Mouse (Mus musculus): ENCODE results near the gene Clp1. TPM values are rescaled to one million over a fixed set of nuclear protein-coding genes. Genes with fewer than 3 reads are reported as not detected.

Gene Clp1
- polyA plus RNA-seq, 1 experiment from 2014 or later, result 39.9 TPM

DNA sequence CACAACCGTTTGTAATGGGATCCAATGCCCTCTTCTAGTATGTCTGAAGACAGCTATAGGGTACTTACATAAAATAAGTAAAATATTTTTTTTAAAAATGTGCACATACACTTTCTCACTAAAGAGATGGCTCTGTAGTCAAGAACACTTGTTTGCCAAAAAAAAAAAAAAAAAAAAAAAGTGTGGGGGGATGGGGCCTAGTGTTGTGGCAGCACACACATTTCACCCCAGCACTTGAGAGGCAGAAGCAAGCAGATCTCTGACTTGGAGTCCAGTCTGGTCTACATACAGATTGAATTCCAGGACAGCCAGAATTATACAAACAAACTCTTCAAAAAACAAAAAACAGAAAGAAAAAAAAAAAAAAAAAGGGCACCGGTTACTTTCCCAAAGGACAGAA, 6.4 kb downstream of the Clp1 start:
- no peak for ATAC-seq (ENCODE audit: low FRiP score)
- H3K9me3 ChIP-seq, result no peaks in the 10 kb centered on the region
- no peak overlapping the region for H3K4me2 ChIP-seq
- H3K27me3 ChIP-seq, result no peaks in the 10 kb centered on the region
- H3K9ac ChIP-seq, result no peak overlapping the region
- peaks cover 10% of the 10 kb centered on the region for H3K4me1 ChIP-seq
- H3K36me3 ChIP-seq (replicated peaks), result peaks cover 32% of the 10 kb centered on the region
- no peak overlapping the region for H3K27ac ChIP-seq
- no peak overlapping the region for H3K4me3 ChIP-seq (replicated peaks)
- 93% methylated on average over 2 of the region's 2 CpGs for WGBS

DNA sequence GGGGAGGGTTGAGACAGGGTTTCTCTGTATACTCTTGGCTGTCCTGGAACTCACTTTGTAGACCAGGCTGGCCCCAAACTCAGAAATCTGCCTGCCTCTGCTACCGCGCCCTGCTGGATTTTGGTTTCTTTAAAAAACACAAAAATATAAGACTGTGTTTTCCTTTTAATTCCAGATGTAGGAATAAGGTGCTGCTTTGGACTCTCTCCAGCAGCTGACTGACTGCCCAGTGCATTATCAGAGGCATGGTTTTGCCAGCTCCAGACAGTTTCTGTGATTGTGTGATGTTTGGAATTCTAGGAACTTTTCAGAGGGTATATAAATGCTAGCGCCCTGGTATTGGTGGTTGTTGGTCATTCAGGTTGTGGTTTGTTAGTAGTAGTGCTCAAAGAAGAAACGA, 9.8 kb downstream of the Clp1 start:
- no peak overlapping the region for H3K27ac ChIP-seq
- H3K4me1 ChIP-seq, result peaks cover 20% of the 10 kb centered on the region
- H3K27me3 ChIP-seq, result no peaks in the 10 kb centered on the region
- WGBS, result 94% methylated on average over 4 of the region's 4 CpGs
- H3K9ac ChIP-seq, result no peak overlapping the region
- H3K36me3 ChIP-seq (replicated peaks), result peaks cover 9% of the 10 kb centered on the region; the same call in 1 of the 2 replicates
- H3K4me2 ChIP-seq, result no peak overlapping the region
- no peak for ATAC-seq (ENCODE audit: low FRiP score)
- H3K4me3 ChIP-seq (replicated peaks), result no peak overlapping the region
- no peaks in the 10 kb centered on the region for H3K9me3 ChIP-seq

DNA sequence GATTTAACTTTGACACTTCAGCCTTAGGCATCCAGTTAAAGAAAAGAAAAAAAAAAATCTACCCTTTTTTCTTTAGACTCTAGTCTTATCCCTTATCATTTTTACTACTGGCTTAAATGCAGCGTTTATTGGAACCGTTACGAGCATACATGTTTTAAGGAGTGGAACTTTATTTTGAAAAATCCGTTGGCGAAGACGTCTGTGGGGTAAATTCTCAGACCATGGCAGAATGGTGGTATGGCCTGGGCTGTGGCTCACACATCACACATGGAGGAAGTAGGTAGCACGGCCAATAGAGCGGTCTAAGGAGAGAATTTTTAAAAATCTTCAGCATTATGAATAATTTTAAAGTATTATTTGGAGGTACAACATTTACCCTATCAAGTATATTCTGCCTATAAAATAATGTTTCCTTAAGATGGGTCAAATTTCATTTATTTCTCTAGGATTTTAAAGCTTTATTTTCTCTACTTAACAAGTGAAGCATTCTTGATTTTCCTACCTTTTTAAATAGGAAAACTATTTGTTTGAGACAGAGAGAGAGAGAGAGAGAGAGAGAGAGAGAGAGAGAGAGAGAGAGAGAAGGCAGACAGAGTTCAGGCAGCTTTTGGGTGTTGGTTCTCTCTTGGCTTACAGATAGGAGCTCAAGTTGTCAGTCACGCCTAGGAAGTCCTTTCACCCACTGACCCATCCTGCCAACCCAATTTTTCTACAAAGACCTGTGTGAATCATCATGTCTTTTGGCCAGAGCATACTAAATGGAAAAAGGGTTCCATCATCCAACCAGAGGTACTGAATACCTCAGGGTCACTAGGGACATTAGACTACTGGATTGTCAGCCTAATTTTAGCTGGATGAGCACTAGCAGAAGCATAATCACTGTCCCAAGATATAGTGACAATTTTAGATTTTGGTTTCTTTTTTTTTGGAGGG, 10.5 kb downstream of the Clp1 start:
- no peak for ATAC-seq (ENCODE audit: low FRiP score)
- WGBS, result 34% methylated on average over 9 of the region's 9 CpGs

DNA sequence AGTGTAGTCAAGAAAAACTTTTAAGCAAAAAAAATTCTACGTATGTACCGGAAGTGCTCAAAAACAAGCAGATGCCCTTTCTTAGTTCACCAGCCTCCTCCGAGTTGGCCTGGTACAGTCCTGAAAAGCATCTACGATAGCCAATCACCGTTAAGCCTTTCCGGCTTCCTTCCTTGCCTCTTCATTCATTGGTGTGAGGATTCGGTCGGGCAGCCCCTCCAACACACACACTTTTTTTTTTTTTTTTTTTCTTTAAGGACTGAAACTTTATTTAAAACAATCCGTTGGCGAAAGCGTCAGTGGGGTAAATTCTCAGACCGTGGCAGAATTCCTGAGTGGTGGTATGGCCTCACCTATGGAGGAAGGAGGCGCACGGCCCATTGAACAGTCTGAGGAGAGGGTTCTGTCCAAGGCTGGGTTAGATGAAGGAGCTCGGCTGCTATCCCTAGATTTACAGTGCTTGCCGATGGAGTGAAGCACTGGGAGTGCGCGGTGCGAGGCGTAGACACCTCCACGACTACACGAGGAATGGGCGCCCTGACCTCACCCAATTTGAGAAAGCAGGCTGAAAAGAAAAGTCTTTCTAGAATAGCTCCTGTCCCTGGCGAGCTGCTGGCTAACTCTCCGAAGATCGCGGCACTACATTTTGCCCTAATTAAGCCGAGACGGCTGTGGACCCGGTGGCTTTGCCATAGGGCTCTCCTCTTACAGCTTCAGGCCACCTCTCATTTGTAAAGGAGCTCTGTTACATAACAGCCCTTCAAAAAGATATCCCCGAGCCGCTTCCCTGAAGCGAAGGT, 11.4 kb downstream of the Clp1 start:
- Histone ChIP-seq H3K9me3 (no peaks in the 10 kb centered on the region), H3K36me3 (replicated peaks) (peaks cover 3% of the 10 kb centered on the region; the same call in 1 of the 2 replicates), H3K27me3 (no peaks in the 10 kb centered on the region), H3K9ac (peak overlapping the region; percentile 96), H3K4me3 (replicated peaks) (peak overlapping the region; percentile 93), H3K27ac (peak overlapping the region; percentile 98), H3K4me1 (peaks cover 22% of the 10 kb centered on the region), H3K4me2 (peak overlapping the region; percentile 79)
- peak; percentile 94 for ATAC-seq (ENCODE audit: low FRiP score)
- under 1% methylated on average over 33 of the region's 33 CpGs for WGBS

More for the DNA sequence above, 10.5 kb downstream of the Clp1 start:
- peak overlapping the region; percentile 93 for H3K4me3 ChIP-seq (replicated peaks)
- H3K27me3 ChIP-seq, result no peaks in the 10 kb centered on the region
- peaks cover 7% of the 10 kb centered on the region; the same call in 1 of the 2 replicates for H3K36me3 ChIP-seq (replicated peaks)
- peak overlapping the region; percentile 98; the same call in 1 of the 2 replicates for H3K27ac ChIP-seq
- H3K9me3 ChIP-seq, result no peaks in the 10 kb centered on the region
- peak overlapping the region; percentile 79 for H3K4me2 ChIP-seq
- peak overlapping the region; percentile 65 for H3K9ac ChIP-seq
- H3K4me1 ChIP-seq, result peaks cover 22% of the 10 kb centered on the region

DNA sequence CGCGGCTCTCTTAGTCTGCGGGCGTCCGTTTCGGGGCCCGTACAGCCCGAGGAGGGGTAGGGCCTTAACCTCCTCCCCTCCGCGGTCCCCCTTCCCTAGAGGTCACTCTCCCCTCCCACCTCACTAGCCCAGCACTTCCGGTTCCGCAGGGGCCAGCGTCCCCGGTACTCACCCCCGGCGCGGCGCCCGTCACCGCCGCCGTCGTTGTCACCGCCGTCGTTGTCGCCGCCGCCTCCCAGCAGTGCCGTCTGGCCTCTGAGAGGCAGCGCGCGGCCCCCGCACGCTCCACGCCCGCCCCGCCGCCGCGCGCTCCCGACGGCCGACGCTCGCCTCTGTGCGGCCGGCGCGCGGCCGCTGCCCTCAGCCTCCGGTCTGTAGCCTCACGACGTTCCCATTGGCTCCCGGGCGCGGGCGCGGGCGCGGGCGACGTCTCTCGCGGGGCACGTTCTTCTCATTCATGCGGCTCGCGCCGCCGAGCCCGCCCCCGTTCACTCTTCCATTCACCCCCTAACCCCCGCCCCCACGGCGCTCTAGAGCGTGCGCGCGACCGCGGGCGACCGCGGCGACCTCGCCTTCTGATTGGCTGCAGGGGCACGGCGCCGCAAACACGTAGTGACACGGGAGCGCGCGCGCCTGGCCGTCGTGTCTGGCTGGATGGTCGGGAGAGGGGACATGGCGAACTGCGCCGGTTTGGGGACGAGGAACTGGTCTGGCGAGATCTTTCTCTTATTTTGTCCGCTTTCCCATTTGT, 12.2 kb downstream of the Clp1 start, which contains the start of gene Zdhhc5:
Gene Zdhhc5, minus strand, starts transcription at position 370 of the 751 bp plus-strand sequence.
- Histone ChIP-seq H3K4me1 (peaks cover 25% of the 10 kb centered on the region), H3K27me3 (no peaks in the 10 kb centered on the region), H3K9ac (peak within 1 kb of the TSS; percentile 96), H3K9me3 (no peaks in the 10 kb centered on the region), H3K36me3 (replicated peaks) (peaks cover 11% of the 10 kb centered on the region), H3K4me2 (peak within 1 kb of the TSS; percentile 79), H3K4me3 (replicated peaks) (peak within 1 kb of the TSS; percentile 93), H3K27ac (peak within 1 kb of the TSS; percentile 98)
- ATAC-seq (ENCODE audit: low FRiP score), result peak; percentile 97
- WGBS, result 0% methylated on average over 89 of the region's 107 CpGs

DNA sequence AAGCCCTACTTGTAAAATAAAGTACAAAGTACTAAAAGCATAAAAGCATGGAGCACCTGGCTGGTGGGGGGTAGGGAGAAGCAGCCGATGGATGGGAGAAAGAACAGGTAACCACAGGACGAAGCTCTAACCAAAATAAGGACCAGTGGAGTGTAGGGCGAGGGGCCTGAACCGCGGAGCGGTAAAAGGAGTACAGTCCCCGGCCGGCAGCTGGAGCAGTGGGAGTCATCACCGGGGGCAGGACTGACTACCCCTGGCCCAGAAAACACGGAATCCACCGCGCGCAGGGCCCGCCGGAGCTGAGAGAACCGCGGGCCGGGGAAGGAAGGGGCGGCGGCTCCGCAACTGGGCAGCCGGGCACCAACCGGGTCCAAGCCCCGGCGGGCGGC, 12.7 kb downstream of the Clp1 start:
- ATAC-seq (ENCODE audit: low FRiP score), result peak; percentile 18; the same call in 1 of the 2 replicates
- peak overlapping the region; percentile 96 for H3K9ac ChIP-seq
- under 1% methylated on average over 16 of the region's 26 CpGs for WGBS
- H3K4me2 ChIP-seq, result peak overlapping the region; percentile 73
- H3K4me1 ChIP-seq, result peaks cover 29% of the 10 kb centered on the region
- no peaks in the 10 kb centered on the region for H3K27me3 ChIP-seq
- peak overlapping the region; percentile 93 for H3K4me3 ChIP-seq (replicated peaks)
- peaks cover 15% of the 10 kb centered on the region for H3K36me3 ChIP-seq (replicated peaks)
- peak overlapping the region; percentile 98 for H3K27ac ChIP-seq
- H3K9me3 ChIP-seq, result no peaks in the 10 kb centered on the region

DNA sequence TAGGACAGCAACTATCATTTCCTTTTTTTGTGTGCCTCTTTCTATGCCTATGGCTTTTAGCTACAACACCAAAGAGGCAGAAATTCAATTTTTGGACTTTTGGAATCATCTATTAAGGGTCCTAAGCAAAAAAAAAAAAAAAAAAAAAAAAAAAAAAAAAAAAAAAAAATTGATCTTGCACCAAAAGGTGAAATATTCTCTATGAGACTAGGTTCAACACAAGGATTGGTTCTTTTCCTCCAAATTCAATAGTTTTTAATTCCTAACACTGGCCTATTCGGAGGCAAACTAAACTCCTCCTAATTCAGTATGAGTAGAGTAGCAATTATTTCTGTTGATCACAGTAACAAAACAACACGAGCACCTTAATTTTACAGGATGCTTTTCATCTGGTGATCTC, 15.3 kb downstream of the Clp1 start:
- Histone ChIP-seq H3K9me3 (no peaks in the 10 kb centered on the region), H3K36me3 (replicated peaks) (peaks cover 26% of the 10 kb centered on the region), H3K4me3 (replicated peaks) (no peak overlapping the region), H3K27ac (no peak overlapping the region), H3K9ac (no peak overlapping the region), H3K4me2 (no peak overlapping the region), H3K27me3 (no peaks in the 10 kb centered on the region), H3K4me1 (peaks cover 47% of the 10 kb centered on the region)
- ATAC-seq (ENCODE audit: low FRiP score), result no peak
- WGBS, result 84% methylated on average over 2 of the region's 2 CpGs

DNA sequence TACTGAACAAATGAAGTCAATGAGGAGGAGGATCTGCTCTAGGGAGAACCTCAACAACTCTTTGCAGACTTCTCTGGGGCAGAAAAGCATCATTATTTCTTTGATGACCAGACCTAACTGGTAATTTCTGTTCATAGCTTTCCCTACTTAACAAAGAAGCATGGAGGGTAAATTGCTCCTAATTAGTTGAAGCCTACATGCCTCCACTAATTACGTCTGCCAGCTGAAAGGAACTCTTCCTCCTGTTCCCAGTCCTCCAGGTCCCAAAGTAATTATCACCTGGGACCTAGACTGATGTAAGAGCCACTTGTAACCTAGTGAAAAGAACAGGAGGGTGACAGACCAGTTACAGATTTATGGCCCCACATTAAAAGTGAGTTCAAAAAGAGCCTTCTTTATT, 19.6 kb downstream of the Clp1 start:
- peak; percentile 68; the same call in 1 of the 2 replicates for ATAC-seq (ENCODE audit: low FRiP score)
- 38% methylated on average over 1 of the region's 1 CpGs for WGBS
- Histone ChIP-seq H3K4me2 (no peak overlapping the region), H3K9me3 (no peaks in the 10 kb centered on the region), H3K27me3 (no peaks in the 10 kb centered on the region), H3K36me3 (replicated peaks) (peaks cover 38% of the 10 kb centered on the region), H3K27ac (peak overlapping the region; percentile 57), H3K4me1 (peaks cover 29% of the 10 kb centered on the region), H3K4me3 (replicated peaks) (no peak overlapping the region), H3K9ac (no peak overlapping the region)

DNA sequence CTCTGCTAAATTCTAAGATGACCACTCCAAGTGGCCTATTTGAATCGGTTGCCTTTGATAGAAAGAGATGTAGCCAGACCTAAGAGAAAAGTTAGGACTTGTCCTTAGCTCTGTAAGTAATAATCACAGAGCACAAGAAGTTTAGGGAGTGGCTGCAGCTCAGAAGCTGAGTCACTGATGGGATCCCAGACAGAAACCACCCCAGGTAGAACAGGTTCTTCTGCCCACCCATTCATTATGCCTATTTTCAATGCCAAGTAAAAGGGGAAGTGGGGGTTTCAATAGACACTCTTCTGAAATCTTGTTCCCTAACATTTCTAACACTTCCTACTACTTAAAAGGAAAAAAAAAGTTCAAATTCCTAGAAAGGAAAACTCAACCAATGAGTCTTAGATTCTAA, 21.9 kb downstream of the Clp1 start:
- no peak overlapping the region for H3K4me3 ChIP-seq (replicated peaks)
- no peak for ATAC-seq (ENCODE audit: low FRiP score)
- WGBS, result 86% methylated on average over 1 of the region's 1 CpGs
- H3K9ac ChIP-seq, result no peak overlapping the region
- no peaks in the 10 kb centered on the region for H3K27me3 ChIP-seq
- H3K36me3 ChIP-seq (replicated peaks), result peaks cover 39% of the 10 kb centered on the region
- H3K4me1 ChIP-seq, result peaks cover 22% of the 10 kb centered on the region
- no peak overlapping the region for H3K27ac ChIP-seq
- H3K4me2 ChIP-seq, result no peak overlapping the region
- no peaks in the 10 kb centered on the region for H3K9me3 ChIP-seq

DNA sequence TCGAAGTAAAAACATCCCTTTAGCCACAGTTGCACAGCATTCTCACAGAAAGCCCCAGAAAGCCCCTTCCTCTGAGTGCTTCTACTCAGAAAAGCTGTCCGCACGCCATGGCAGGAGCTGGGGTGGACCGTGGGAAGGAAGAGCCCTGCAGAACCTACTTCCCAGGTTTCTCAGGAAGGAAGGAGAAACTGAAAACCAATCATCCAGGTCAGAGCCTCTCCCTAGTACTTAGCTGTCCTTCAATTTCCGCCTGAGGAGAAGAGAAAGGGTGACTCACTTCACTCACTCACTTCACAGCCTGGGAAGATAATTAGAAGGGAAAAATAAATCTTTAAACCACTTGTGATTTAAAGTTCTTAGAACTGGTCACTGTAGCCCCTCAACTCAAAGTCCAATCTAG, 22.8 kb downstream of the Clp1 start:
- Histone ChIP-seq H3K9ac (no peak overlapping the region), H3K4me3 (replicated peaks) (no peak overlapping the region), H3K4me1 (peaks cover 19% of the 10 kb centered on the region), H3K27me3 (no peaks in the 10 kb centered on the region), H3K4me2 (no peak overlapping the region), H3K9me3 (no peaks in the 10 kb centered on the region), H3K27ac (no peak overlapping the region), H3K36me3 (replicated peaks) (peaks cover 32% of the 10 kb centered on the region)
- no peak for ATAC-seq (ENCODE audit: low FRiP score)
- 74% methylated on average over 5 of the region's 5 CpGs for WGBS

DNA sequence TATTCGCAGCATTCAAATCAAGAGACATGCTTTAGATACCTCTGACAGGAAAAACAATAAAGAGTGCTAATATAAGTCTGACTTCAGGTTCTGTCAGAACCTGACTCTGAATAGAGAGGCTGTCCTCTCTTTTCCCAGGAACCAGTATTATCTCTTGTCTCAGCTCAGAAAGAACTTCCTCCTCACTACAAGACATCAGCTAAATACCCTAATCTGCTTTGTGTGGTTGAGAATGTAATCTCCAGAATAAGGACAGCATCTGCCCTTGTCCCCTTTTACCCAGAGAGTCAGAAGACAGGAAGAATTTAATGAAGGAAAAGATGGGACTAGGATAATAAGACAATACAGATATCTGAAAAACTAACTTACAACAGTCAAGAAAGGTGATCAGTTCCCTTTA, 23.7 kb downstream of the Clp1 start:
- Histone ChIP-seq H3K36me3 (replicated peaks) (peaks cover 28% of the 10 kb centered on the region), H3K4me1 (peaks cover 13% of the 10 kb centered on the region), H3K27me3 (no peaks in the 10 kb centered on the region), H3K9ac (no peak overlapping the region), H3K27ac (no peak overlapping the region), H3K9me3 (no peaks in the 10 kb centered on the region), H3K4me2 (no peak overlapping the region), H3K4me3 (replicated peaks) (no peak overlapping the region)
- WGBS, result 92% methylated on average over 1 of the region's 1 CpGs
- no peak for ATAC-seq (ENCODE audit: low FRiP score)

All from forebrain, embryonic 12.5 days (tissue).